Mouse (Mus musculus) heart, adult 2 months (tissue): ENCODE measurements around the gene Hes6. TPM values are rescaled to one million over a fixed set of nuclear protein-coding genes. Genes with fewer than 3 reads are reported as not detected.

ENCODE experiments used
- DNase-seq, 2 experiments: peaks; one replicate each; pipeline ENCODE4 v3.0.0; 2021
- H3K27ac ChIP-seq: fragments of 200-600 bp; 2 replicates; pipeline ENCODE4 v1.8.1; 2022
- H3K27me3 ChIP-seq: fragments of 200-500 bp; 2 replicates; pipeline ENCODE4 v1.6.1; 2012; ENCODE audit warnings: mild to moderate bottlenecking, low read length, inconsistent platforms, mixed read lengths; ENCODE audit not compliant: control insufficient read depth, insufficient read depth
- H3K36me3 ChIP-seq: fragments of 200-500 bp; 2 replicates; pipeline ENCODE4 v1.6.1; 2012; ENCODE audit warnings: low read length, inconsistent platforms; ENCODE audit not compliant: control insufficient read depth, insufficient read depth
- H3K4me1 ChIP-seq: fragments of 200-500 bp; 2 replicates; pipeline ENCODE4 v1.6.1; 2011; ENCODE audit warnings: low read length; ENCODE audit not compliant: control insufficient read depth, insufficient read depth
- H3K4me3 ChIP-seq: fragments of 200-600 bp; 2 replicates; pipeline ENCODE4 v1.8.1; 2022
- H3K79me2 ChIP-seq: fragments of 200-500 bp; replicated peaks from 2 replicates; pipeline ENCODE4 v1.6.1; 2012; ENCODE audit warnings: mild to moderate bottlenecking, inconsistent platforms, low read length, moderate library complexity, mixed read lengths; ENCODE audit not compliant: control insufficient read depth, insufficient read depth
- H3K9ac ChIP-seq: fragments of 200-500 bp; 2 replicates; pipeline ENCODE4 v1.6.1; 2012; ENCODE audit warnings: low read depth, mild to moderate bottlenecking, control low read depth, inconsistent platforms, low read length, mixed read lengths
- CTCF ChIP-seq: fragments of 200-600 bp; IDR thresholded peaks from 2 replicates; pipeline ENCODE4 v1.8.1; 2022; ENCODE audit warnings: antibody characterized with exemption, mild to moderate bottlenecking, moderate library complexity
- EP300 ChIP-seq: fragments of 200-500 bp; IDR thresholded peaks from 2 replicates; pipeline ENCODE4 v1.6.1; 2011; ENCODE audit warnings: low read depth, low read length, control low read depth; ENCODE audit not compliant: insufficient read depth
- POLR2A ChIP-seq: fragments of 200-500 bp; IDR thresholded peaks from 2 replicates; pipeline ENCODE4 v1.6.1; 2011; ENCODE audit warnings: mild to moderate bottlenecking, low read depth, low read length, control low read depth; ENCODE audit not compliant: insufficient read depth
- WGBS: fragments of 180-500 bp; shearing (Covaris S2); methylation state at CpG from one replicate; pipeline ENCODE4 v1.1.7; 2018; 5-methylcytosine and 5-hydroxymethylcytosine counted together
- intact Hi-C: fragments of 180-260 bp; cut with DNase I; formaldehyde crosslinking; loops from one replicate; pipeline ENCODE4 v1.15.1; 2025
- polyA plus RNA-seq: library from polyadenylated mRNA; depleted of rRNA; stranded (reverse); fragments of >200 nt; gene quantifications from 2 replicates; pipeline ENCODE4 v1.2.3, GENCODE M21; 2012
- total RNA-seq, 2 experiments: library from RNA; stranded (reverse); gene quantifications; 2 replicates each; pipeline ENCODE4 v1.2.3; 2021

Gene Hes6
- total and polyA plus RNA-seq, 3 experiments = 17.4 to 25.8 (median 18.2) TPM

DNA sequence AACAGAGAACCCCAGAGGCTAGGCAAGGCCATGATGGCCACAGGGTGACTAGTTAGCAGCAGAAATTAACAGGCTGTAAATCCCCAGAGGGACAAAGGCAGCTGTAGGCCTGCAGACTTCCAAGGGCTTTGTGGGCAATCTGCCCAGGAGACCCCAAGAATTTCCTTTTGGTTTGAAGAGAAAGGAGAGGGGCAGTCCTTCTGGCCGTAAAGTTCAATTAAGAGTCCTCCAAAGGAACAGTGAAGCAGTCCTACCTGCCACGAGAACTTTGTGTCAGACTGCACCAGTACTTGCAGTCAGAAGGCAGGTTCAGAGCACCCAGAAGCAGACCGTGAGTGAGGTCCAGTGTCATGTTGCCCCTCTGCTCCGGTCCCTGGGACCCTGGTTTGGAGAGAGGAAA is 1.1 kb upstream of the Hes6 start:
- intact Hi-C loops = no loop called here
- no peaks in the 10 kb centered on the region for H3K36me3 ChIP-seq
- H3K9ac ChIP-seq = no peak overlapping the region
- no peak for TF ChIP-seq EP300
- TF ChIP-seq POLR2A = no peak
- no peak for TF ChIP-seq CTCF
- DNase-seq = peak in 1 of 2 experiments; percentile 15
- 78% methylated on average over 4 of the region's 4 CpGs for WGBS
- no peaks in the 10 kb centered on the region for H3K79me2 ChIP-seq
- no peak overlapping the region for H3K4me3 ChIP-seq
- peaks cover 5% of the 10 kb centered on the region for H3K4me1 ChIP-seq
- no peaks in the 10 kb centered on the region for H3K27me3 ChIP-seq
- no peak overlapping the region; the same call in 1 of the 2 replicates for H3K27ac ChIP-seq

DNA sequence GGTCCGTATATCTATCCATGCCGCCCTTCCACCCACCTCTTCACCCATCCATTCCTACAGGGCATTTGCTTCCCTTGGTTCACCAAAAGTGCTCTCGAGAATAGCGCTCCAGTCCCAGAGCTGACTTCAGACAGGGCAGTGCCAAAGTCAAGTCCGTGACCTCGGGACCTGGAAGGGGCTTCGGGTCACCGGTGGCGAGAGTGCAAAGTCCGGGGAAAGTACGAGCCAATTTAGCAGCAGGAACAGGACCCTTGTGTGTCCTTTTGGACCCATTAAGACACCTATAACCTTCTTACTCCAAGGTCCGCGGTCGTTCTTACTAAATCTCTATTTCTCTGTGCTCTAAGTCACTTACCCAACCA is 321 bp downstream of the Hes6 start:
- H3K27ac ChIP-seq = peak overlapping the region; percentile 89
- H3K4me1 ChIP-seq = peaks cover 5% of the 10 kb centered on the region
- H3K79me2 ChIP-seq = no peaks in the 10 kb centered on the region
- DNase-seq = no peak
- H3K27me3 ChIP-seq = no peaks in the 10 kb centered on the region
- peak overlapping the region; percentile 78 for H3K4me3 ChIP-seq
- intact Hi-C loops = loop anchor here (2.0 kb wide), 1 partner anchor 15 kb away; the partner anchor contains the start of gene Ilkap
- H3K9ac ChIP-seq = peak overlapping the region; percentile 75
- WGBS = 1% methylated on average over 14 of the region's 14 CpGs
- TF ChIP-seq POLR2A (no peak), CTCF (no peak), EP300 (no peak)
- no peaks in the 10 kb centered on the region for H3K36me3 ChIP-seq

DNA sequence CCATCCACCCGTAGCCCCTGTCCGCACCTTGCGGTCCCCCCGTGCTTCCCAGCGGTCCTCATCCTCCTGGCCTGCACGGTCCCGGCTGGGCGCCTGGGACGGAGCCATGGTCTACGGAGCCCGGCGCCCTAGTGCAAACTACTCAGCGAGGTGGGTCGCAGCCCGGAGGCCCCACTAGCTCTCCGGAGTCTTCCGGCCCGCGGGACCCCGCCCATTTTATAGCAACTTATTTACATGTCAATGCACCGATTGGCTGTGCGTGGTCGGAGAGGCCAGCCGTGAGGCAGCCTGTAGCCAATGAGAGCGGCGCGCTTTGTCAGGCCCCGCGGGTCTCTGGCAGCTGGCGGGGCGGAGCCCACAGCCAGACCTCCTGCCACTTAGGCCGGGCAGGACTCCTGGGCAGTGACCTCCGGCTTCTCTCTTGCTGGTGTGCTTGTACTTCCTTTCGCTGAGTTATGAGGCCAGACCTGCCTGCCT is 770 bp downstream of the Hes6 start:
- Histone ChIP-seq H3K36me3 (no peaks in the 10 kb centered on the region), H3K27me3 (no peaks in the 10 kb centered on the region), H3K27ac (peak overlapping the region; percentile 89), H3K9ac (peak overlapping the region; percentile 86), H3K79me2 (no peaks in the 10 kb centered on the region), H3K4me3 (peak overlapping the region; percentile 78), H3K4me1 (peaks cover 5% of the 10 kb centered on the region)
- DNase-seq = peak; percentile 92 to 97
- TF ChIP-seq CTCF = no peak
- no peak for TF ChIP-seq EP300
- TF ChIP-seq POLR2A = peak; percentile 94
- intact Hi-C loops = loop anchor here (2.0 kb wide), 1 partner anchor 14 kb away; the partner anchor contains the start of gene Ilkap
- WGBS = under 1% methylated on average over 34 of the region's 34 CpGs

DNA sequence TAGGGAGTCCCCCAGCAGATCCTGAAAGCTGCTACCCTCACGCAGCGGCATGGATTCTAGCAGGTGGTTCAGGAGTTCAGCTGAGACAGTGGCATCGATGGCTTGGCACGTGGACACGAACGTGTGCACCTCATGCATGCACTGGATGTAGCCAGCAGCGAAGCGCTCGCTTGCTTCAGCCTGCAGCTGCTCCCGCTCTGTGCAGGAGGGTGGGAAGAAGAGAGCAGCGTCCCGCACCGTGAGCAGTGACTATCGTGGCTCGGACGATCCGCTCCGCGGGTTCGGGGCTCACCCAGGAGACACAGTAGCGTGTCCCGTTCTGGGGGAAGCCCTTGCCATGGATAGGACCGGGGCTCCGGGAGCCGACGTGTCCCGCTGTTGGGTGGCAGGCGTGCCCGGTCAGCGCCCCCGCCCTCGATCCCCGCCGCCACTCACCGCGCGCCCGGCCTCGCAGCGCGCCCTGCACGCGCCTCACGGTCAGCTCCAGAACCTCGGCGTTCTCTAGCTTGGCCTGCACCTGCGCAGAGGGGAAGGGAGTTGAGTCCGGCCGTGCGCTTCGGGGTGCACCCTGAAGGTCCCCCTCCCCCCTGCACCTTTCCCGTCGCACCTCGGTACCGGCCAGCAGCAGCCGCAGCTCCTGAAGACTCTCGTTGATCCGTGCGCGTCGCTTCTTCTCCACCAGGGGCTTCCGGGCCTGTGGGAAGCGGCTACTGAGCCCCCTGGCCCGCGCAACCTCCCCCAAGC is 1.4 kb downstream of the Hes6 start:
- Histone ChIP-seq H3K9ac (peak overlapping the region; percentile 86), H3K36me3 (no peaks in the 10 kb centered on the region), H3K79me2 (no peaks in the 10 kb centered on the region), H3K4me3 (peak overlapping the region; percentile 78), H3K27ac (peak overlapping the region; percentile 89), H3K27me3 (no peaks in the 10 kb centered on the region), H3K4me1 (peaks cover 5% of the 10 kb centered on the region)
- TF ChIP-seq EP300 (no peak), POLR2A (no peak), CTCF (no peak)
- intact Hi-C loops = loop anchor here (2.0 kb wide), 1 partner anchor 14 kb away; the partner anchor contains the start of gene Ilkap
- WGBS = 10% methylated on average over 64 of the region's 65 CpGs
- DNase-seq = no peak

DNA sequence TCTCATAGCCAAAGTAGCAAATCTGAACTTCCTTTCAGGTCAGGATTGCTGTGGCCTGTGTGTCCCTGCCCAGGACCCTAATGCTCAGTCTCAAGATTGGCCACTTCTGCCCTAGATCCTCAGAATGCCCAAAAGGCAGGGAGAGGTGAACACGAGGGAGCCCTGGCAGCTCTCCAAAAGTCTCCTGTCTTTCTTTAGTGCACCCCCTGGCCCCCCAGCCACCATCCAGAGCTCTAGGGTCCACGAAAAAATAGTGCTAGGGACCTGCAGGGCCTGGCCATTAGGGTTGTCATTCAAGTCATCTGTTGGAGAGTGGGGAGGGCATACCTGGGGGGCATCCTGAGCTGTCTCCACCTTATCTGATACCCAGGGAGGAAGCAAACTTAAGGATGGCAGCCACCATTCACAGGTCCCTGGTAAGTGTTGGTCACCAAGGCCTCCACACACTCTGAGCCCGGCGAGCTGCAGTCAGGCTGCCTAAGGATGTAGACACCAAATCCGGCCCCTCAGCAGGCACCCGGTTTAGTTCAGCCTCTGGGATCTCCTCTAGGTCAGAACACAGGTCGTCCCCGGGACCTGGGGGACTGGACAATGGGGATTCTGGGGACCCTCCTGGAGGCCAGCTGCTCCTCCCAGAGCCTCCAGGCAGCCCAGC is 2.1 kb downstream of the Hes6 start:
- no peak overlapping the region for H3K4me3 ChIP-seq
- no peaks in the 10 kb centered on the region for H3K36me3 ChIP-seq
- H3K9ac ChIP-seq = no peak overlapping the region
- intact Hi-C loops = loop anchor here (2.0 kb wide), 1 partner anchor 13 kb away; the partner anchor contains the start of gene Ilkap
- no peak for TF ChIP-seq EP300
- no peak for TF ChIP-seq CTCF
- TF ChIP-seq POLR2A = no peak
- H3K27ac ChIP-seq = no peak overlapping the region
- H3K27me3 ChIP-seq = no peaks in the 10 kb centered on the region
- no peak for DNase-seq
- 82% methylated on average over 8 of the region's 8 CpGs for whole genome bisulfite sequencing
- no peaks in the 10 kb centered on the region for H3K79me2 ChIP-seq
- H3K4me1 ChIP-seq = peaks cover 5% of the 10 kb centered on the region

DNA sequence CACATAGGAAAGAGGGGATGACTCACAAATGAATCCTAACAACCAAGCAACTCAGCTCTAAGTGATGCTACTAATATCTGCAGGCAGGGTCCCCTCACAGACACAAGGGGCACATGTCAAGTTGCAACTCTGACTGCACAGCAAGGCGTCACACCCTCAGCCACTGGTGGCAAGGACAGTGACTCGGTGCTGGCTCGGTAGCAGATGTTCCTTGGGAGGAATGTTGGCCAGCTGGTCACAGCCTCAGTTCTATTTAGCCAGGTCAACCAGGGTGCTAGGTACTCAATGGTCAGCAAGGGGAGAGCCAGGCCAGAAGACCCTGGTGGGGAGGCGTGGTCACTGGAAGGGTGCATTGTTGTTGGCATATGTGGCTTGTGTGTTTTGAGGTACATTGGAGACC is 6.0 kb downstream of the Hes6 start:
- WGBS = 65% methylated on average over 4 of the region's 4 CpGs
- H3K4me3 ChIP-seq = no peak overlapping the region
- no peaks in the 10 kb centered on the region for H3K79me2 ChIP-seq
- DNase-seq = no peak
- H3K27ac ChIP-seq = no peak overlapping the region
- TF ChIP-seq EP300 (no peak), CTCF (no peak), POLR2A (no peak)
- peaks cover 2% of the 10 kb centered on the region for H3K4me1 ChIP-seq
- H3K36me3 ChIP-seq = no peaks in the 10 kb centered on the region
- intact Hi-C loops = no loop called here
- H3K9ac ChIP-seq = no peak overlapping the region
- no peaks in the 10 kb centered on the region for H3K27me3 ChIP-seq
